Mouse (Mus musculus): ENCODE measurements around the gene Slc22a5. TPM values are rescaled to one million over a fixed set of nuclear protein-coding genes. Genes with fewer than 3 reads are reported as not detected.

Gene Slc22a5
- polyA plus RNA-seq (2012; rRNA removed), result 21.3 and 26.7 TPM in 2 replicates

GRCm38 (mm10) chr11:53891505-53892451 is at the start of gene Slc22a5:
Gene Slc22a5, minus strand, starts transcription at chr11:53891660.

GRCm38 (mm10) chr11:53858761-53859580 is 32.5 kb downstream of the Slc22a5 start, which contains the start of gene Gm12216:
Gene Gm12216, minus strand, starts transcription at chr11:53859256.

Other genes starting within 250 kb of the Slc22a5 start
- 3.4 and 3.9 TPM in 2 replicates for gene Rad50, start 184.3 kb downstream of the Slc22a5 start, polyA plus RNA-seq (2012; rRNA removed)
- not detected in 2 replicates for gene Il5, start 170.9 kb downstream of the Slc22a5 start, polyA plus RNA-seq (2012; rRNA removed)
- 228 and 287 TPM in 2 replicates for gene Irf1, start 121.6 kb downstream of the Slc22a5 start, polyA plus RNA-seq (2012; rRNA removed)
- 0.39 and 1.2 TPM in 2 replicates for gene Gm17334, start 118.5 kb downstream of the Slc22a5 start, polyA plus RNA-seq (2012; rRNA removed)
- 5.9 and 8.2 TPM in 2 replicates for gene Gm12216, start 32.4 kb downstream of the Slc22a5 start, polyA plus RNA-seq (2012; rRNA removed)
- 10.3 and 12.7 TPM in 2 replicates for gene Slc22a21, start 88.7 kb upstream of the Slc22a5 start, polyA plus RNA-seq (2012; rRNA removed)
- gene Slc22a4, start 136.4 kb upstream of the Slc22a5 start, polyA plus RNA-seq (2012; rRNA removed), result 0.69 and 0.85 TPM in 2 replicates
- 97.4 and 112 TPM in 2 replicates for gene Pdlim4, start 177.4 kb upstream of the Slc22a5 start, polyA plus RNA-seq (2012; rRNA removed)
- gene P4ha2, start 208.4 kb upstream of the Slc22a5 start, polyA plus RNA-seq (2012; rRNA removed), result 5.9 and 6.5 TPM in 2 replicates